Mouse (Mus musculus) adrenal gland, postnatal 10 days (tissue): ENCODE results near the gene Ophn1. TPM values are rescaled to one million over a fixed set of nuclear protein-coding genes. Genes with fewer than 3 reads are reported as not detected.

Source experiments
- DNase-seq: peaks from one replicate; pipeline ENCODE4 v3.0.0; 2021; ENCODE audit warnings: mixed read lengths
- total RNA-seq, 2 experiments: library from RNA; stranded (reverse); gene quantifications; 2 replicates each; pipeline ENCODE4 v1.2.3; 2021

Gene Ophn1
- total RNA-seq, 2 experiments from 2014 or later: 23.4 to 25.6 TPM

DNA sequence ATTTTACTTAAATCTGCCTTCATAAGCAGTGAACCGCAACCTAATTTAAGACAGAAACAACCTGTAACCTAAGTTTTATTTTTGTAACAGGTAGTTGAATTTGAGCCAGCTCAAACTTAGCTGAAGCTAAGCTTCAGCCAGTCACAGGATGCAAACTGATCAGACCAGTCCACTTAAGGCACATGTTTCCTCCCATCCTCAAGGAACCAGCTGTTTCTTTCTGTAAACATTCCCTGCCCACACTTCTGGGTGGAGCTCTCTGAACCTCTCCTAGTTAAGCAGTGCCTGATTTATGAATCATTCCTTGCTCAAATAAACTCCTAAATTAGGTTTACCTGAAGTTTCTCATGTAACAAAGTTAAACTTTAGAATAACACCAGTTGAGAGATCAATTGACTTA is 54.8 kb downstream of the Ophn1 start:
- no peak for DNase-seq

DNA sequence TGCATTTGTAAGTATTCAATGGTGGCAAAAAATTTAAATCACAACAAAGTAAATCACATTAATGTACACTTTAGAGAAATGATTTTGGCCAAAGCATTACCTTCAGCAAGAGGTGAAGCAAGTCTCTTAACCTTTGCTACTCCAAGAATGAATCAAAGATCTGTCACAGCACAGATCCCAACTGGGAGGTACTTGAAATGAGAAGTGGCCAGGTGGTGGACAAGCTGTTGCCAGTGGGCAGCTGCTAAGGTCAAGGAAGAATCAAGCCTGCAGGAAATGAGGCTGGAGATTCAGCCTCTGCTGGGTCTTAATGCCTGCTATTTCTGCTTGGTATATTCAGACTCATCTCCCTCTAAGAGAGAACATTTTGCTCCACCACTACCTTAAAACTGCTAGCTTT is 87.0 kb downstream of the Ophn1 start:
- no peak for DNase-seq

DNA sequence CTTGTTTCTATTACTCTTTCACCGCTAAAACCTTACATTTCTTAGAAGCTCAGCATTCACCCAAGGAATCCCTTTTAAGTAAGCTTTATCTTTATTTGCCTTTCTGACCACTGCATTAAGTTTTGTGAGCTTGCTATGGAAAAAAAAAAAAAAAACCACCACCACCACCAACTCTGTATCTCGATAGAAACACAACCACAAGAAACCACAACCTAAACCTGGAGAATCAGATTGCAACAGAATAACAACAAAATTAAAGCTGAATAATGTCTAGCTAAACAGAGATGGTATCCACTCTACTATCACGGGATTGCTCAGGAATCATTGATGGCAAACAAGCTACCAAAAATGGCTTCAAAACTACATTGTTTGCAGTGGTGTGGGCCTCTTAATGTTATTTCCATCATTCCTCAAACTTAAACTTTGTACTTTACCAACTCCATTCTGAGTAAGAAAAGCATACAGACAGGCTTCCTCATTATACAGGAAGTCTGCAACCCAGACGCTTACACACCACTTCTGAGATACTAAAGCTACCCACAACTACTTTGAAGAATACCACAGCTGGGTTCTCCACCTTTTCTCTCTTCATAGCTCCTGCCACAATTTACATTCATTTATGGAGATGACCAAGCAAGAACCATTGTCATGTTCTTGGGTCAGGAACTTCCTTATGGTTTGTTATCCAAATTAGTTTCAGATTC is 116.4 kb downstream of the Ophn1 start:
- DNase-seq: no peak

DNA sequence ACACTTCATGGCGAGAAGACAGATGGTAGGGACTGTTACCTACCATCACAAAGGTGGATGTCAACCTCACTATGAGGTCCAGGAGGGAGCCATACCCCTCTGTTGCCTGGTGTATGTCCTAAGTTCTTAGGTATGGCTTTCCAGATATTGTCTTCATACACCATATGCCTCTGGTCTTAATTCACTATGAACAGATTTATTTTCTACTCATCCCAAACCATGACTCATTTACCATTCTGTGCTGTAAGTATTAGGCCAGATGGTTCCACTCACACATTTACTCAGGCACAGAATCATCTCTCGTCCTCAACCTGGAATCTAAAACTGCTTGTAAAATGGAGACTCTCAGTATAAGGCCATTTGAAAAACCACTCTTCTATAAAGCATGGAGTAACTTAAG is 135.7 kb downstream of the Ophn1 start:
- DNase-seq: no peak

DNA sequence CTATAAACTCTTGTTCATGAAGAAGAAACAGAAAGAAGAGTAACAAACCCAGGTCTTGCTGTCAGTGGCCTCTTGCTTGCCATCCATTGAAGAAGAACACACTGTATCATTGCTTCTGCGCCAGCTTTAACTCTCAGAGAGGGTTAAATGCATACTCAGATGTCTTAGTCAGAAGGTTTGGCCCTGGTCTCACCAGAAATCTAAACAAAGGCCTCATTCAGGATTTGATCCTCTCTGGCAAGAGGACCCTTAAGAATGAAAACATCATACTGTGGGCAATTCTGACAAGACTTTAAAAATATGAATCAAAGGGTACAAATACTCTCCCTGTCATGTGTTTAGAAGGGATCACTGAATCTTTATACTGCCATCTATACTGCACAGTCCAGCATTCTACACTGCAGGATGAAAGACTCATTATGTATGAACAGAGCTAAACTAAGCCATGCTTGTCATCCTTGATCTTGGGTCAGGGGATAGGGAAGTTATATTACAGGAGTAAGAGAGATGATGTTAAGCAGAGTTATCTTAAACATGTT is 139.5 kb downstream of the Ophn1 start:
- DNase-seq: no peak

DNA sequence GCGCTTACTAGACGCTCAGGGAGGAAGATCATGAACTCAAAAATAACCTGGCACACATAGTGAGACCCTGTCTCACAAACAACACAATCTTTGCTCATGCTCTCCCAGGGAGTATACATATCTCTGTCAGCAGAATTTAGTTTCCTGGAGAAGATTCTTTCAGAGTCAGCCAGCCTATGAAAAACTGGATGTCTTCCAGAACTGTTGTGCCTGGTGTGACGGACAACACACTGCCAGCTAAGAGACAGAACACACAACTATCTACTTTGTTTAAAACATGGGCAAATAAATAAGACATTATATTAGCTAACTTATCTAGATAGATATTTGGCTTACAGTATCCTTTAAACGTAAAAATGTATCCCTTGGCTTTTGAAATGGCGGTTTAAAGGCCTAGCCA is 154.1 kb downstream of the Ophn1 start:
- no peak for DNase-seq

DNA sequence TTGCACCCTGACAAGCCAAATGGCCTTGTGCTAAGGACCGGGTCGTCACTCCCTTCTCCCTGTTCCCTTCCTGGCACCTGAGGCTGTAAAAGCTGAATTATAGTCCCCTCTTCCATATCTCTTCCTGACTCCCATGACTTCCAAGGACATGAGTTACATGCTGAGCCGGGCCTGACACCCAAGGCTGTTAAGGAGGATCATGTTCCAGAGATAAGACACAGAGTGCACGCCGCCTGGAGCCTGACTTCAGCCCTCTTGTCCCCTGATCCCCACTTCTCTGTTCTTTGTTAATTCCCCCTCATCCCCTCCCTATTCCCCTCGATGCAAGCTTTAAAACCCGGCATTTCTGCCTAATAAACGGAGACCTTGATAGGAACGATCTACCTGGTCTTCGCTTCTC is 167.8 kb downstream of the Ophn1 start:
- peak; percentile 14 for DNase-seq

DNA sequence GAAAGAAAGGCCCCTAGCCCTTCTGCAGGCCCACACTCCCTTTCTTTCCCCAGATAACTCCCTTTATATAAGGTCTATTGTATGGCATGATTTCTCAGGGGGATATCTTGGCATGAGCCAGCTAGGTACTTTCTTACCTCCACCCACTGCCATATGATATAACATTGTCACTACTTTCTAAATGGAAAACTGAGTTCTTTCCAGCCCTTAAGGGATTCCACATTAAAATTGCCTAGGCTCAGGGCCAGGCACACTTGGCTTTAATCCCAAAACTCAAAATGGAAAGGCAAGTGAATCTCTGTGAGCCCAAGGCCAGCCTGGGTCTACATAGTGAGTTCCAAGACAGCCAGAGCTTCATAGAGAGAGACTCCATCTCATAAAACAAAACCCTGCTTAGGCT is 183.1 kb downstream of the Ophn1 start:
- peak; percentile 50 for DNase-seq

DNA sequence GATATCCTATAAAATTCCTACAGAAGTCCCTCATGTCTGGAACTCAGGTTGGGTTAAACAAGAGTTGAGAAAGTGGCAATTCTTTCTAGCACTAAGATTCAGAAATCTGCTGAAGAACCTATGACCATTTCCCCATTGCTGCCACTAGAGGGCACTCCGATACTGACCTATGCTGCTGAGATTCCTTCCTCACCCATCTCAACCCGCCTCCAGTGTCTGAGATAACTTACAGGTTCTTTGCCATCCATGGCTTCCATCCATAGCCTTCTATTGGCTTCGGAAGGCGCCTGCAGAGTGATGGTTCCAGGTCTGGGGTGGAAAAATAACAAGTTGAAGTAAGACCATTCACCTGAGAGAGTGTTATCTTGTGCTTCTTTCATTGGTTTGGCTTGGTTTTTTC is 189.2 kb downstream of the Ophn1 start:
- DNase-seq: peak; percentile 59

DNA sequence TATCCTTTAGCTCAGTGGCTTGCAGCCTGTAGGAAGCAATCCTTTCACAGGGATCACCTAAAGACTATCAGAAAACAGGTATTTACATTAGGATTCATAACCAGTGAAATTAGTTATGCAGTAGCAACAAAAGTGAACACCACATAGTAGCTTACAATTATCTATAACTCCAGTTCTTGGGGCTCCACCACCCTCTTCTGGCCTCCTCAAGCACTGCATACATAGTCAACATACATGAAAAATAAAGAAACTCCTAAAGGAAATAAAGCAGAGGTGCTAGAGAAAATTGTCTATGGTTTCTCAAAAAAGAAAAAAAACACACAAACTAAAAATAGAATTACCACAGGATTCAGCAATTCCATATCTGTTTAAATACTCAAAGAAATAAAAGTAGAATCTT is 208.2 kb downstream of the Ophn1 start:
- DNase-seq: peak; percentile 7

DNA sequence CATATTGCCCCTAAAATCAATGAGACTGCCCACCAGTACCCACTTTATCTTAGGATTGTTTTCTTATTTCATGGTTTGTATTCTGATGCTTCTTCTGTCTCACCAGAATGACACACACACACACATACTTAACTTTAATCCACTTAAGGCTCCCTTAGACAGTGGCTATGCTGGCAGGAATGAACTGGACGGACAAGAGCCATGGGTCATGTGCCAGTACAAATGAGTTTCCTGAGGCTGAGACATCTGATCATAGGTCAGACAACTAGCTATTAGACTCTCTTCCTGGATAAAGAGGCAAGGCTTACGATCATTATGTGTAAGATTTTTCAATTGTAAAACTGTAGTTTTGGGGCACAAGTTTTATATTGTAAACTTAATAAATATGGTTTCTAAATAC is 209.5 kb downstream of the Ophn1 start:
- DNase-seq: no peak

DNA sequence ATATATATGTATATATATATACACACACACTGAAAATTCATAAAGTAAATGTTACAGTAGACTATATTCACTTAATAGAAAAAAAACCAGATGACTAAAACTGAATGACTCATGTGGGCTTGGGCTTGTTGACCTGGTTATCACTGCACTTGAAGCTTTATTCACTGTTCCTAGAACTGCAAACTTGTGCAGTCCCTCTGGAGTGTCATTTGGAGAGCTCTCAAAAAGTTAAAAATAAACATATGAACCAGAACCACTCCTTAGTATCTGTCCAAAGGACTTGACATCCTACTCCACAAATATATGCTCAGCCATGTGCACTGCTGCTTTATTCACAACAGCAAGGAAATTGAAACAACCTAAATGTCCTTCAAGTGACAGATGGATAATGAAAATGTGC is 219.8 kb downstream of the Ophn1 start:
- no peak for DNase-seq

DNA sequence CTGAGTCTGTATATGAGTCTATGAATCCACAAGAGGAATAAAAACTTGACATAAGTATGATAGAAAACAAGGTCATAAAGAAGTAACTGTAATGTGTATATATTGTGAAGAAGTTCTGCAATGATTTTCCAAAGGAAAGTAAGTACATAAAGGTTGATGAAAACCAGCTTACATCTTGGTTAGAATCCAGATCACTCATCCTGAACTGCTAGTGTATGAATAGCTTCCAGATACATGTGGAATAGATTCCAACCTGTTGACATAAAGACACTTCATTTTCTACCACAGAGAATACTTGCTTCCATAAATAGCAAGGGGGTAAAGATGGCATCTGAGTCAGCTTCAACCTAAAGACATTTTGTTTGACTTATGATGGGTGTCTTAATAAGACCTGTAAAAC is 239.4 kb downstream of the Ophn1 start:
- no peak for DNase-seq

DNA sequence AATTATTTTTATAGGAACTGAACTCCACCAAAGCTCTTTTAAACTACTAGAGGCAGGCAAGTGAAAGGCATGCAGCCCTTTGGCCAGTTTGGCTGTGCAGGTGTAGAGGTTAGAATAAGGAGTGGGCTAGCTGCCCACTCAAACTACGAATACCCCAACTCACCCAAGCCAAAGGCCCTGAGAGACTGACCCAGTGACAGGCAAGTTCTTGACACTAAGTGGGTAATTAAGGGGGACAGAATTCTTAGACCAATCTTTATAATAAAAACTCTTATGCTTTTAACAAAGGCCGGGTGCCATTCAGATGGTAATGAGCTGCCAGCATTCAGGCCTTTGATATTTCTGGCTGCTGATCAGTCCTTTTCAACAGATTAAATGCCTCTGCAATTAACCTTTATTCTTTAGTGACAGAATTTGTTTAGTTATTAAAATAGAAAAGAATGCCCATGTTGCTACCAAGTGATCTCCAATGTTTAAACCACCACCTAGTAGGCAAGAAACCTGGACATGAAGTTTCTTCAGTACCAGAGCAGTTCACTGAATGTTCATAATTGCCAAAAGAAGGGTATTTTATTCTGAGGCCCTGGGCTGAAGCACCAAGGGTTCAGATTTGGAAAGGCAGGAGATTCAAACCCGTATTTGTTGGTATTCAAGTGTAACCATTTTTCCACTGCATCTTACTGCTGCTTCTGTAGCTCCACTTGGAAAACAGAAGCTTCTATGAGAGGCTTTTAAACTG is 262.0 kb downstream of the Ophn1 start:
- no peak for DNase-seq

DNA sequence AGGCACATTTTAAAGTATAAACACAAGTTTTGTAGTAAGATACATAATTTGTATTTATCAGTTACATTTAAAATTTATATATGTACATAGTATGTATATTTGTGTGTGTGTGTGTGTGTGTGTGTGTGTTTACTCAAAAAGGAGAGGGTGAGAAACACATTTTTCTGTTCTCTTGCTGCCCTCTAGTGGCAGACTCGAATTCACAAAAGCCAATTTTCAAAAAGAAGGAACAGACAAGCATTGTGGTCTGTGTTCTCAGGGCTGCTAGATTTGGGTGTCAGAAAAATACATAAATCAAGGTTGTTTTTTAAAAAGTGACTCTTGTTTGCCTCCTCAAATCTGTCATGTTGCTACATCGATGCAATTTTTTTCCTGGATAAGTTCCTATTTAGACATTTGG is 272.0 kb downstream of the Ophn1 start:
- DNase-seq: peak; percentile 42

DNA sequence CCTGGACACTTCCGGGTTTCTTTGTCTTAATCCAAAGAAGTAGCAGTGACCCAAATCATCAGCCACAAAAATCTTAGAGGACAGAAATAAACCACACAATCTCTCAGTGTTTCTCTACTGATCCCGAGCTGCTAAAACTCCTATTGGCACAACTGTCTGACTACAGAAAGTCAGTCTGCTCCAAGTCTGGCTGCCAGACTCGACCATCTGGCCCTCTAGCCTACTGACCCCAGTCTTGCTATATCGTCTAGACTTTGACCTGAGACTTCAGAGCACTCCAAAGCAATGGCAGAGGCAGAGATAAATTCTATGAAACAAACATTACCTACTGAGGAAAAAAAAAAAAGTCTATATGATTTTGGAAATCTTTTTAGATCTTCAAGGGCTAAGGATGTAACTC is 273.4 kb downstream of the Ophn1 start:
- DNase-seq: no peak

DNA sequence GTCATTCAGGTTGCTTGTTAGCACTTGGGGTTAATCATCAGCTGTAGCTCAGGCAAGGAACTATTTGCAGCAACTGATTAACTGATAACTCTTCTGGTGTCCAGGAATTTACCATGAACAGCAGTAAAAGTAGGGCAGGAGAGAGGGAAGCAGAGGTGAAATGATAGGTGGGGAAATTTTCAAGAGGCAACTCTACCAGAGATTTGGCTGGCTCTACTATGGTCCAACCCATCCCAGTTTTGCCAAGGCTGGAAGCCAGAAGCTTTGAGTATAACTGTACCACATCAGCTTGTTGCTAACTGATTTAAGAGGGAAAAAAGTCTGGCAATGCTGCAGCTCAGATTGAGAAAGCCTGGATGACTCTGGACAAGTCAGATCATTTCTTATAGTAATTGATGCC is 316.6 kb downstream of the Ophn1 start:
- DNase-seq: no peak

DNA sequence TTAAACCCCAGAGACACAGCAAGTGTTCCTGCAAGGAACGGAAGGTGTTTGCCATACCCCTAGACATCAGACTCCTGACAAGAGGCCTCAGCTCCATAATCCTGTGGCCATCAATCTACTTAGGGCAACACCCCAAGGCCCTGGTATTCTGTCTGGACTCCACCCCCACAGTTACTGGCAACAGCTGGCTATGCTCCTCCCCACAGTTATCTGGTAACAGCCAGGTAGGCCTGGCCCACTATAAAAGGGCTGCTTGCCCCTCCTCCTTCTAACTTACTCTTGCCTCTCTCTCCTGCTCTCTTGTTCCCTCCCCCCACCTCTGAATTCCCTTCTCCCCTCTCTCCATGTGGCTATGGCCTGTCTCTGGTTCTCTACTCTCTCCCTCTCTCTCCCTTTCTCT is 344.4 kb downstream of the Ophn1 start:
- DNase-seq: no peak

DNA sequence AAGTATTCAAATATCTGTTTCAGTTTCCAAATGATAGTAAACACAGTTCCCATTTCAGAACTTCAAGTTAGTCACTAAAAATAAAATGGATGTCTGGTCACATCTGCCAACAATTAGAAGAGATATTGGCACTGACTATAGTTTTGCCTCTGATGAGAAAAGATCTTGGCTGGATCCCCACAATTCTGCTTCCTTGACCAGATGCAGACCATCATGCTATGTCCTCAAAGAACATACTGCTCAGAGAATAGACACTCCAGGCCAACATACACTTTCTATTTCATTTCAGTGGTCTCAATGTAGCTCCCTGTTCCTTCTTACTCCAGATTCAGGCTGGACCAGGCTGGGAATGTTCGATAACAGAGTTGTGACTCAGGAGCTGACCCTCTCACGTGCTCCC is 375.5 kb downstream of the Ophn1 start:
- no peak for DNase-seq

DNA sequence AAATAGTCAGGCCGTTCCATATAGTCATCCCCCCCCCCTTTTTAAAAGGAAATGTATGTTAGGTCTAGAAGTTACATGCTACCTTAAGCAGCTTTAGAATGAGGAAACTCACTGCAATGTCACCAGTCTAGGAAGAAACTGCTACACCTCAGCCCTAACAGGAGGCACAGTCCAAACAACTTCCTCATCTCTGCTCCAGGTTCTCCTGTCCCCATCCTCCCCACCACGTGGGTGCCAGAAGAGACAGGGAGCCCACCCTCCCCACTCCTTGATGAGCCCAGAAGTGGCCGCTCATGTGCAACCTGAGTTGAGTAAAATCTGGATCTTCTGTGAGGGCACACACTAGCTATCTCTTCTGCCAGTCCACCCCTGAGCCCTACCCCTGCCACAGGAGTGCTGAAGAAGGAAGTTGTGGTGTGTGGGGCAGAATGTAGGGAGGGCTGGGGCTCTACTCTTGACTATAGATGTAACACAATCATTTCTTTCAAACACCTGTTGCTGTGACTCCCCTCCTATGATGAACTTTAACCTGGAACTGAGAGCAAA is 376.4 kb downstream of the Ophn1 start:
- no peak for DNase-seq
